Mouse (Mus musculus) lung, adult 2 months (tissue): ENCODE data around the gene Spon1. TPM values are rescaled to one million over a fixed set of nuclear protein-coding genes. Genes with fewer than 3 reads are reported as not detected.

ENCODE experiments used
- DNase-seq: peaks from one replicate; pipeline ENCODE4 v3.0.0; 2022
- H3K4me1 ChIP-seq: fragments of 200-500 bp; 2 replicates; pipeline ENCODE4 v1.6.1; 2011; ENCODE audit warnings: low read length; ENCODE audit not compliant: control insufficient read depth, insufficient read depth
- H3K4me3 ChIP-seq: fragments of 200-500 bp; replicated peaks from 2 replicates; pipeline ENCODE3; 2011; ENCODE audit warnings: low read depth, mild to moderate bottlenecking, control low read depth, low read length; ENCODE audit errors: extremely low read depth
- CTCF ChIP-seq: fragments of 200-500 bp; IDR thresholded peaks from 2 replicates; pipeline ENCODE4 v1.5.1; 2011; ENCODE audit warnings: mild to moderate bottlenecking, low read length, control low read depth; ENCODE audit not compliant: insufficient read depth
- POLR2A ChIP-seq: fragments of 200-500 bp; IDR thresholded peaks from 2 replicates; pipeline ENCODE4 v1.6.1; 2011; ENCODE audit warnings: low read depth, mild to moderate bottlenecking, control low read depth, low read length, borderline replicate concordance; ENCODE audit errors: extremely low read depth
- WGBS: fragments of 180-500 bp; shearing (Covaris S2); methylation state at CpG from one replicate; pipeline ENCODE4 v1.1.7; 2018; 5-methylcytosine and 5-hydroxymethylcytosine counted together
- polyA plus RNA-seq: library from polyadenylated mRNA; depleted of rRNA; stranded (reverse); fragments of >200 nt; gene quantifications from 2 replicates; pipeline ENCODE4 v1.2.3, GENCODE M21; 2012

Spon1 gene
- polyA plus RNA-seq, 1 experiment: 86.6 TPM

- no peak overlapping the region for H3K4me3 ChIP-seq
- TF ChIP-seq CTCF (no peak), POLR2A (no peak)
- 58% methylated on average over 1 of the region's 1 CpGs for WGBS
- DNase-seq: no peak
- no peaks in the 10 kb centered on the region; the same call in 1 of the 2 replicates for H3K4me1 ChIP-seq
These were observed 60.7 kb downstream of the Spon1 start for GRCm38 (mm10) chr7:113826510-113826909.

GRCm38 (mm10) chr7:113828122-113828571, 62.3 kb downstream of the Spon1 start:
- 69% methylated on average over 2 of the region's 2 CpGs for WGBS
- no peak overlapping the region for H3K4me3 ChIP-seq
- TF ChIP-seq POLR2A (no peak), CTCF (no peak)
- H3K4me1 ChIP-seq: no peaks in the 10 kb centered on the region; the same call in 1 of the 2 replicates
- DNase-seq: no peak

GRCm38 (mm10) chr7:113828576-113828975, 62.8 kb downstream of the Spon1 start:
- WGBS: 73% methylated on average over 2 of the region's 2 CpGs
- no peak for DNase-seq
- no peak overlapping the region for H3K4me3 ChIP-seq
- TF ChIP-seq CTCF (no peak), POLR2A (no peak)
- H3K4me1 ChIP-seq: no peaks in the 10 kb centered on the region; the same call in 1 of the 2 replicates

- DNase-seq: no peak
- Histone ChIP-seq H3K4me3 (no peak overlapping the region), H3K4me1 (no peaks in the 10 kb centered on the region)
- 85% methylated on average over 4 of the region's 4 CpGs for WGBS
- TF ChIP-seq POLR2A (no peak), CTCF (no peak)
These were observed 71.4 kb downstream of the Spon1 start for GRCm38 (mm10) chr7:113837151-113837550.

GRCm38 (mm10) chr7:113839431-113839830, 73.6 kb downstream of the Spon1 start:
- no peak overlapping the region for H3K4me3 ChIP-seq

GRCm38 (mm10) chr7:113841521-113841920, 75.7 kb downstream of the Spon1 start:
- DNase-seq: no peak
- no peaks in the 10 kb centered on the region for H3K4me1 ChIP-seq
- TF ChIP-seq POLR2A (no peak), CTCF (no peak)
- H3K4me3 ChIP-seq: no peak overlapping the region
- WGBS: 82% methylated on average over 2 of the region's 2 CpGs

More at GRCm38 (mm10) chr7:113839431-113839830, 73.6 kb downstream of the Spon1 start:
- 73% methylated on average over 8 of the region's 8 CpGs for WGBS
- no peak for TF ChIP-seq POLR2A
- no peak for TF ChIP-seq CTCF
- no peaks in the 10 kb centered on the region for H3K4me1 ChIP-seq
- no peak for DNase-seq

DNA sequence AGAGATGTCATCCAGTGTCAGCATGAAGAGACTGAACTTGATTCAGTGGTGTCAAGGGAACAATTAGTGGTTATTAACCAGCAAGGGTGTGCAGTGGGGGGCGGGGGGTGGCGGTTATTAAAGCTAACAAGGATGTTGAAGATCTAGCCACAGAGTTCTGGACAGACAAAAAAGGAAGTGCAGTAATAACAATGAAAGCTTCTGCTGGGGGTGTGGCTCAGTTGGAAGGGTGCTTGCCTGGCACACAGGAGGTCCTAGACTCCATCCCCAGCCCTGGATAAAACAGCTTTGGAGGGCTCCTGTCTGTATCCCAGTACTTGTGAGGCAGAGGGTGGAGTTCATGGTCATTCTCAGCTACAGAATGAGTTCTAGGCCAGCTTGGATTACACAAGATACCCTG, 77.4 kb downstream of the Spon1 start:
- no peak for DNase-seq
- no peak overlapping the region for H3K4me3 ChIP-seq
- no peak for TF ChIP-seq CTCF
- no peak for TF ChIP-seq POLR2A
- 45% methylated on average over 2 of the region's 2 CpGs for WGBS
- H3K4me1 ChIP-seq: no peaks in the 10 kb centered on the region

GRCm38 (mm10) chr7:113845191-113845590, 79.4 kb downstream of the Spon1 start:
- H3K4me3 ChIP-seq: no peak overlapping the region
- TF ChIP-seq CTCF (no peak), POLR2A (no peak)
- 80% methylated on average over 5 of the region's 5 CpGs for WGBS
- DNase-seq: no peak
- no peaks in the 10 kb centered on the region for H3K4me1 ChIP-seq

DNA sequence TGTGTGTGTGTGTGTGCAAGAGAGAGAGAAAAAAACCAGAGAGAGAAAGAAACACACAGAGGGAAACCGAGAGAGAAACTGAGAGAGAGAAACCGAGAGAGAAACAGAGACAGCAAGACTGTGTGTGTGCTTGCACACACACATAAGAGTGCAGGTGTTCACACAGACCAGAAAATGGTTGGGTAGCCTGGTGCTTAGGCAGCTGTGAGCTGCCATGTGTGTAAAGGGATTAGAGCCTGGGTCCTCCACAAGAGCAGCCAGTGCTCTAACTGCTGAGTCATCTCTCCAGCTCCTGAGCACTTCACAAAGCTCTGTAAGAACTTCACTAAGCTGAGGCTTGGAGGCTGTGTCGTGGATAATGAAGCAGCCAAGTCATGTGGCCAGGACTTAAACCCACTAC, 80.8 kb downstream of the Spon1 start:
- no peaks in the 10 kb centered on the region for H3K4me1 ChIP-seq
- no peak for DNase-seq
- H3K4me3 ChIP-seq: no peak overlapping the region
- TF ChIP-seq POLR2A (no peak), CTCF (no peak)
- 49% methylated on average over 3 of the region's 3 CpGs for WGBS

- no peak for DNase-seq
- H3K4me1 ChIP-seq: no peaks in the 10 kb centered on the region
- TF ChIP-seq CTCF (no peak), POLR2A (no peak)
- WGBS: 54% methylated on average over 7 of the region's 7 CpGs
- H3K4me3 ChIP-seq: no peak overlapping the region
These were observed 81.4 kb downstream of the Spon1 start for GRCm38 (mm10) chr7:113847041-113847819.
